Mouse (Mus musculus) cerebellum, postnatal 36 days (tissue): ENCODE data around the gene Tex264.

Source experiments
- DNase-seq, 2 experiments: peaks; one replicate each; pipeline ENCODE4 v3.0.0; 2021 to 2022; ENCODE audit warnings: mixed read lengths in 2 of 2

The Tex264 gene

GRCm38 (mm10) chr9:106685249-106686101, at the start of gene Tex264:
TSS of gene Tex264 (minus strand) at chr9:106685927.
- peak; percentile 78 to 88 for DNase-seq

GRCm38 (mm10) chr9:106733690-106734089, 48.0 kb upstream of the Tex264 start:
- no peak for DNase-seq

GRCm38 (mm10) chr9:106729416-106729815, 43.7 kb upstream of the Tex264 start:
- no peak for DNase-seq

- no peak for DNase-seq
Observed at GRCm38 (mm10) chr9:106726891-106727290, 41.2 kb upstream of the Tex264 start.

- DNase-seq: no peak
Observed at GRCm38 (mm10) chr9:106725435-106725834, 39.7 kb upstream of the Tex264 start.

- no peak for DNase-seq
Observed at GRCm38 (mm10) chr9:106724864-106725263, 39.1 kb upstream of the Tex264 start.

- no peak for DNase-seq
Observed at GRCm38 (mm10) chr9:106716729-106717128, 31.0 kb upstream of the Tex264 start.

GRCm38 (mm10) chr9:106716232-106716631, 30.5 kb upstream of the Tex264 start:
- no peak for DNase-seq

- no peak for DNase-seq
Observed at GRCm38 (mm10) chr9:106712470-106712869, 26.7 kb upstream of the Tex264 start.

- no peak for DNase-seq
Observed at GRCm38 (mm10) chr9:106692973-106693481, 7.3 kb upstream of the Tex264 start.

- no peak for DNase-seq
Observed at GRCm38 (mm10) chr9:106688834-106689233, 3.1 kb upstream of the Tex264 start.

GRCm38 (mm10) chr9:106686983-106687650, 1.4 kb upstream of the Tex264 start:
- DNase-seq: peak; percentile 74 to 76

- peak in 1 of 2 experiments; percentile 16 for DNase-seq
Observed at GRCm38 (mm10) chr9:106684918-106685248, 844 bp downstream of the Tex264 start.

GRCm38 (mm10) chr9:106684093-106684872, 1.4 kb downstream of the Tex264 start:
- DNase-seq: no peak

- DNase-seq: no peak
Observed at GRCm38 (mm10) chr9:106681026-106681425, 4.7 kb downstream of the Tex264 start.

- no peak for DNase-seq
Observed at GRCm38 (mm10) chr9:106678242-106678641, 7.5 kb downstream of the Tex264 start.

- no peak for DNase-seq
Observed at GRCm38 (mm10) chr9:106677702-106678101, 8.0 kb downstream of the Tex264 start.

GRCm38 (mm10) chr9:106676571-106676970, 9.2 kb downstream of the Tex264 start:
- DNase-seq: no peak

GRCm38 (mm10) chr9:106675965-106676364, 9.8 kb downstream of the Tex264 start:
- DNase-seq: no peak

- peak; percentile 85 to 91 for DNase-seq
Observed at GRCm38 (mm10) chr9:106675480-106675879, 10.2 kb downstream of the Tex264 start.

GRCm38 (mm10) chr9:106673860-106674259, 11.9 kb downstream of the Tex264 start:
- no peak for DNase-seq

- DNase-seq: no peak
Observed at GRCm38 (mm10) chr9:106664856-106665255, 20.9 kb downstream of the Tex264 start.

GRCm38 (mm10) chr9:106664433-106664832, 21.3 kb downstream of the Tex264 start:
- no peak for DNase-seq
